Mouse (Mus musculus): ENCODE measurements around the gene Cnpy4.

The Cnpy4 gene

GRCm38 (mm10) chr5:138186950-138187638 is at the start of gene Cnpy4, which contains the start of gene Taf6:
Cnpy4 (plus strand) TSS chr5:138187485.
Taf6 (minus strand) TSS chr5:138187451.
- peak; percentile 90 for DNase-seq

DNA sequence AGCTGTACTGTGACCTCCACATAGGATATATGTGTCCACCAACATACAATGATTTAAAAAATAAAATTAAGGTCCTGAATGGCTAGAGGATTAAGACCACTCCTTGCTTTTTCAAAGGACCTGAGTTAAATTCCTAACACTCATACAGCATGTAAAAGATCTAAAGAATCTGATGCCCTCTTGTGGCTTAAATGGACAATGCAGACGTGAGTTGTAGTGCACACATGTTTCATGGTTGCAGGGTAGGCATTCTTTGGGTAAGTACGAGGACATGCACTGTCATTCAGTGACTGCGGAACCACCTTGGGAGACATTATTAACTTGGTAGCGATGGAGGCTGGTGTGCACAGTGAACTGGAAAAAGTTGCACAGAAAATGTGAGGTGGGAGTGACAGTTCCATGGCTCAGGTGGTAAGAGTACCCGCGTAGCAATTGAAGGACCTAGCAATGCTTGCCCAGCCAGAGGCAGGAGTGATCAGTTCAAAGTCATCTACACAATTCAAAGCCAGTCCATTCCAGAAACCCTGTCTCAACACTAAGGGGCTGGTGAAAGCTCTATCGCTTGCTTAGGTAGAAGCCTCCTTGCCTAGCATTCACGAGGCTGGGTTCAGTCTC is 49.2 kb upstream of the Cnpy4 start:
- DNase-seq = peak; percentile 58

DNA sequence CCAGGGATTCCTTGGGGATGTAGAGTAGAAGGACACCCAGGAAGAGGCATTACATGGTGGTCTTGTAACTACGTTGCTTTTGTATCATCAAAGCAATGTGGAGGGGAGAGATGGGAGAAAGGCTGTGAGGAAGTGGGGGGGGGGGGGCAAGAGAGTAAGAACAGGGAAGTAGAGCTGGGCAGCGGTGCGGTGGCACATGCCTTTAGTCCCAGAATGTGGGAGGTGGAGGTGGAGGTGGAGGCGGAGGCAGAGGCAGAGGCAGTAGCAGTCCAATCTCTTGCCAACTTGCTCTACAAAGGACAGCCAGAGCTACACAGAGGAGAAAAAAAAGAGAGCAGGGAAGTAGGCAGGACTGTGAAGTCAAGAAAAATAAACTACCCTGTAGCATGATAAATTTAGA is 48.7 kb upstream of the Cnpy4 start:
- DNase-seq = no peak

GRCm38 (mm10) chr5:138154390-138154789 is 32.9 kb upstream of the Cnpy4 start:
- no peak for DNase-seq

GRCm38 (mm10) chr5:138155443-138155976 is 31.8 kb upstream of the Cnpy4 start, which contains the start of gene Zfp113:
Zfp113 (minus strand) TSS chr5:138155744.
- peak; percentile 91 for DNase-seq

- no peak for DNase-seq
Measured at GRCm38 (mm10) chr5:138160224-138160762, 27.0 kb upstream of the Cnpy4 start.

- DNase-seq = peak; percentile 97
Measured at GRCm38 (mm10) chr5:138160842-138161665, 26.2 kb upstream of the Cnpy4 start, which contains the start of gene Cops6. Cops6 (plus strand) TSS chr5:138161071.

- DNase-seq = no peak
Measured at GRCm38 (mm10) chr5:138163046-138163445, 24.2 kb upstream of the Cnpy4 start.

- no peak for DNase-seq
Measured at GRCm38 (mm10) chr5:138163610-138164009, 23.7 kb upstream of the Cnpy4 start.

DNA sequence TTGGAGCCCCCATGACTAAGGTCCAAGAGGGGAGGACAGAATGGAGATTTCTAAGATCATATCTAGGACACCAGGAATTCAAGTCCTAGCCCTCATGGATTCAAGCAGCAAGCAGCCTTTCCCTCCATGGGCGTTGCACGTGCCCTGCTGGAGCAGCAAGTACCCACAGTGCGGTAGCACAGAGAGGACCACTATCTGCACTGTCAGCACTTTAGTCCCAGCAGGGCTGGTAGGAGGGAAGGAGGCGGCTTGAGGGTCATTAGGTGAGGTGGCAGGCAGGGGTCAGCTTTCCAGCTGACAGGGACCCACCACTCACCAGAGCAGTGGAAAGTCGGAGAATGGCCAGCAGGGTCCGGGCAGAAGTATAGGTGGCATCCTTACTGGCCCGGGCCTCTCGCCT is 21.7 kb upstream of the Cnpy4 start:
- no peak for DNase-seq

GRCm38 (mm10) chr5:138170936-138171561 is 16.2 kb upstream of the Cnpy4 start:
- DNase-seq = peak; percentile 99

DNA sequence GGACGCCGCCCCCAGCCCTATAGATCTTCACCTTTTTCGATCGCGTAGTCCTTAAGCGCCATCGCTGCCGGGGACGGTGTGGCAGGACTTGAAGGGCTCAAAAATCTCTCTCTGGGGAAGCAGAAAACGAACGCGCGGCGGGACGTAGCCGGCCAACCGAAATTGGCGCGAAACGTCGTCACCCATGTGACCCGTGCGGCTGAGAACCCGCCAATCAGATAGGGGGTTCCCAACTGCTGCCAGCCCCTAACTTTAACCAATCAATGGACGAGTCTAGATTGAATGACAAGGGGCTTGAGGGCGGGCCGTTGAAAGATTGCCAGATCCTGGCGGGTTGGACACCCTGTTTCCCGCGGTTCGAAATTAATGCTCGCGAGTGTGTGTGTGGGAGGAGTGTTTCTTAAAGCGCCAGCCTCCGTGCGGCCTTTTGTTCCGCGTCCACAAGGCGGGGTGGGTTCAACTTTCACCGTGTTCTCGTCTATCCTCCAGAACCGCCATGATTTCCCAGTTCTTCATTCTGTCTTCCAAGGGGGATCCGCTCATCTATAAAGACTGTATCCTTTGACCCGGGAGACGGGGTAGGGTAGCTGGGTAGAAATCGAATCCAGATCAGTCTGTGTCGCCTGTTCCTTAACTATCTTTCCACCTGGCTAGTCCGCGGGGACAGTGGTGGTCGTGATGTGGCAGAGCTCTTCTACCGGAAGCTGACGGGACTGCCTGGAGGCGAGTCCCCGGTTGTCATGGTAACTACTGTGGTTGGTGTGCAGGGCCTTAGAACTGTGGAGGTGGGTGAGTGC is 15.4 kb upstream of the Cnpy4 start, which contains the start of the genes Ap4m1 and Mcm7:
Gene Ap4m1, plus strand, starts transcription at position 308 of the 797 bp plus-strand sequence.
Gene Mcm7, minus strand, starts transcription at position 728 of the 797 bp plus-strand sequence.
- DNase-seq = peak; percentile 98

- no peak for DNase-seq
Measured at GRCm38 (mm10) chr5:138173217-138173616, 14.1 kb upstream of the Cnpy4 start.

DNA sequence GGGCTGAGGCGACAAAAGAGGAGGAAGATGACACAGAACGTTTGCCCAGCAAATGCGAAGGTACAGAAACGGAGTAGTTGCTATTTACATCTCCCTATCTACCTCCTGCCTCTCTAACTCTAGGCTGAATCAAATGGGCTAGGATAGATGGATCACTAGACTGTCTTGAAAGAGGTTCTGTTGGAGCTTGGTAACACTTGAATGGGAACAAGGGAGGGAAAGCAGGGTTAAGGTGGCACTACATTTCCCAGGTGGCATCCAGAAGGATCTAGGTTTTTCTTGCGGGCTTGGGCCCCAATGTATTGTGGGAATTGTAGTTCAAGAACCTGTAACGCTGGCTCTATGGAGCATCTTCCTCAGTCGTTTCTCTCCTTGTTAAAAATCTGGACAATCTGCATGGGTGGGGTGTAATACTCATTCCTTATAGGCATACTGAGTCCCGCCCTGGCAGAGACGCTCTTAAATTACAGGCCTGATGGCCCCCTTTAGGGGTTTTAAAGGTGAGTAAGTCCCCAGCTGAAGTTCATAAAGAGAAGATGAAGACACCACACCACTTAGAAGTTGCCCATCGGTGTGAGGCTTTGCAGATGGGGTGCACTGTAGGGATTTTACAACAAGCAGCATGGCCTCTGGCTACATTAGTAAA is 499 bp downstream of the Cnpy4 start:
- DNase-seq = peak; percentile 76

DNA sequence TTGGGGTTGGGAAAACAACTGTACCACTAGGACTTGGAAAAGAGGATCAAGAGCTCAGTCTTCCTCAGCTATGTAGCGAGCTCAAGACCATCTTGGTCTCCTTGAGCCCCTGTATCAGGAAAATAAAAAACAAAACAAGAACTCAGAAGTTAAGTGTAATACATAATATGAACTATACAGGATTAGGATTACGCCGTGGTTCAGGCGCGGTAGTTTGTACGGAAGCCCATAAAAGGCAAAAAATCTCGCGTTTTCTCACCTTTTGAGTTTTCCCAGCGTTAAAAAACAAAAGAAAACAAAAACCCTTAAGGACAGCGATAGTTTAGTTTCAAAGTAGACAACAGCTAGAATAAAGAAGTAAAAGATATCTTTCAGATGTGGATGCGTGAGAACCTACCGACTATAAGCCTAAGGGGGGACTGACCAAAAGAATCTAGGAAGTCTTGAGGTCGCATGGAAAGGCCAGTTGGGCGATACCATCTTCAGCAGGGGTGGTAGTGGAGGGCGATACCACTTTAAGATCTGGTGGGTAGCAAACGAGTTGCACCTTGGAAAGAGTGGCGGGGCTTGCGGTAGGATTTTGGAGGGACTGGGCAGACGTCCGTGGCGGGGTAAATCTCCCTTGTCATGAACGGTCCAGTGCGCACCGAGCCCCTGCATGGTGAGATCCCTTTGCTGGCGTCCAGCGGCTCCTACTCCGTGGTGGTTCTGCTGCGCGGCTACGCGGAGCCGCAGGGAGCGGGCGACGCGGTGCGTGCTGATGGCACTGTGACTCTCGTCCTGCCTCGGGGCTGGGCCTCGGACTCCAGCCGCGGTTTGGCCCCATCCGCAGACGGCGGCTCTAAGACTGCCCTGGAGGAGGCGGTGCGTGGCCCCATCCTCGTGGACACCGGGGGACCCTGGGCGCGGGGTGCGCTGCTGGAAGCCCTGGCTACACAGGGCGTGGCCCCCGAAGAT is 6.8 kb downstream of the Cnpy4 start, which contains the start of gene Mblac1:
Gene Mblac1, plus strand, starts transcription at position 544 of the 957 bp plus-strand sequence.
- peak; percentile 89 for DNase-seq

DNA sequence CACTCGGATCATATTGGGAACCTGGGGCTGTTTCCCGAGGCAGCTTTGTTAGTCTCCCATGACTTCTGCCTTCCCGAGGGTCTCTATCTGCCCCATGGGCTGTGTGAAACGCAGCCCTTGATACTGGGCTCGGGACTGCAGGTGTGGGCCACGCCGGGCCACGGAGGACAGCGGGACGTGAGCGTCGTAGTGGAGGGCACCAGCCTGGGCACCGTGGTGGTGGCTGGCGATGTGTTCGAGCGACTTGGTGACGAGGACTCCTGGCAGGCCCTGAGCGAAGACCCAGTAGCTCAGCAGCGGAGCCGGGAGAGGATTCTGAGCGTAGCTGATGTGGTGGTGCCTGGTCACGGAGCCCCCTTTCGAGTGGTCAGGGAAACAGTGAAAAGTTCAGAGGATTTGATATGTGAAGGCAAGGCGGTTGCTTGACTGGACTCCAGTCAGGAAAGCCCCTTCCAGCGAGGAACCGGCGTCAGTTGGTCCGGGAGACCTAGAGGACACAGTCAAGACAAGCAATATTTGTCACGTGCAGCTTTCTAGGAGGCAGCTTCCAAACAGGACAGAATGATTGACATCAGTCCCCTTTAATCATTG is 7.6 kb downstream of the Cnpy4 start:
- peak; percentile 62 for DNase-seq

GRCm38 (mm10) chr5:138195463-138195862 is 8.2 kb downstream of the Cnpy4 start:
- DNase-seq = no peak

- DNase-seq = no peak
Measured at GRCm38 (mm10) chr5:138199576-138199975, 12.3 kb downstream of the Cnpy4 start.

DNA sequence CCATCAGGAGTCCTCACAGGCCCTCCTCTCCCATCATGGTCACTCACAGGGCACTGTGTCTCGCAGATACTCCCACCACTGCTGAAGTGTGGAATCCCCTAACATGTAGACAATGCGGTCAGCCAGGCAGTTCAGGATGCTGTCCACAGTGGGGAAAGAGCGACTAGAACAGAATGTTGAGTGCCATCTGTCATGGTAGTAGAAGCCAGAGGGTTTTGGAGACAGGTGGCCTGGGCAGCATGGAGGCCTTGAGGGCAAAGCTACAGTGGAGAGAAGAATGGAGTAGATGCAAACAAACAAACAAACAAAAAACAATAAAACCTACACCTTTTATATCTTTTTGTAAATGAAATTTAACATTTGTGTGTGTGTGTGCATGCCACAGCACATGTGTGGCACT is 14.8 kb downstream of the Cnpy4 start:
- no peak for DNase-seq
